Mouse (Mus musculus) embryonic fibroblast, embryonic 13.5 days (primary cell): Measurements from ENCODE around the gene Olfr558. TPM values are rescaled to one million over a fixed set of nuclear protein-coding genes. Genes with fewer than 3 reads are reported as not detected.

Source experiments
- H3K27ac ChIP-seq: 2 replicates; pipeline ENCODE4 v1.5.1; 2012; ENCODE audit warnings: low read length, control low read depth, inconsistent platforms; ENCODE audit not compliant: insufficient read depth
- H3K4me1 ChIP-seq: 2 replicates; pipeline ENCODE4 v1.6.1; 2011; ENCODE audit warnings: low read length; ENCODE audit not compliant: control insufficient read depth, insufficient read depth
- H3K4me3 ChIP-seq: 2 replicates; pipeline ENCODE4 v1.5.1; 2011; ENCODE audit warnings: mild to moderate bottlenecking, control low read depth, low read length; ENCODE audit not compliant: insufficient read depth
- CTCF ChIP-seq: IDR thresholded peaks from 2 replicates; pipeline ENCODE4 v1.5.1; 2011; ENCODE audit warnings: mild to moderate bottlenecking, control low read depth, low read length, moderate library complexity, borderline replicate concordance; ENCODE audit not compliant: insufficient read depth
- POLR2A ChIP-seq: IDR thresholded peaks from 2 replicates; pipeline ENCODE4 v1.6.1; 2011; ENCODE audit warnings: low read depth, mild to moderate bottlenecking, control low read depth, low read length, moderate library complexity
- polyA plus RNA-seq: library from polyadenylated mRNA; stranded (reverse); fragments of >200 nt; gene quantifications from 2 replicates; pipeline ENCODE4 v1.2.4, GENCODE M21; 2011; ENCODE audit warnings: low read depth; ENCODE audit not compliant: missing spikeins, insufficient read length

The Olfr558 gene
- polyA plus RNA-seq, 1 experiment = not detected

GRCm38 (mm10) chr7:102727391-102727790, 25.4 kb downstream of the Olfr558 start, which contains the start of gene Olfr559:
TSS of gene Olfr559 (minus strand) at chr7:102727491.
- no peak for TF ChIP-seq CTCF
- no peak for TF ChIP-seq POLR2A

GRCm38 (mm10) chr7:102733793-102734192, 31.8 kb downstream of the Olfr558 start:
- Histone ChIP-seq H3K4me3 (no peak overlapping the region), H3K4me1 (no peaks in the 10 kb centered on the region), H3K27ac (no peak overlapping the region)
- no peak for TF ChIP-seq POLR2A
- TF ChIP-seq CTCF = no peak

More at GRCm38 (mm10) chr7:102727391-102727790, 25.4 kb downstream of the Olfr558 start, which contains the start of gene Olfr559:
- Histone ChIP-seq H3K4me1 (no peaks in the 10 kb centered on the region), H3K4me3 (no peak within 1 kb of the TSS), H3K27ac (no peak within 1 kb of the TSS)

DNA sequence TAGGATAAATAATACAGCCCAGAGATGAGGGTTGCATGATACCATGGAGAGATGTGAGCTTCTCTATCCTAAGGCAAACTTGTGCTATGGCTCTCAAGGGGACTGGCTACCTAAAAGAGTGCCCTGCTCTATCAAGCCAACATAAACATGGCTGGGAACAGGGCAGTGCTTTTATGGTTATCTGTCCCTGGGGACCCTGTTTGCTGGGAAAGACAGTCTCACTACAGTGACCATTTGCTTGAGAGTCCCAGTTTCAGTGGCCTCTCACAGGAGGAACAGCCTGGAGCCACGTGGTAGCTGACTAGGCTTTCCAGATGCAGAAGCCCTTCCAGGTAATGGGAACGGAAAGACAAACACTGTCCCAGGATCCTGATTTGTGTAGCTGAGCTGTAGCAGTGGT, 35.7 kb downstream of the Olfr558 start:
- H3K4me1 ChIP-seq = no peaks in the 10 kb centered on the region
- H3K4me3 ChIP-seq = no peak overlapping the region
- TF ChIP-seq POLR2A (no peak), CTCF (no peak)
- no peak overlapping the region for H3K27ac ChIP-seq

DNA sequence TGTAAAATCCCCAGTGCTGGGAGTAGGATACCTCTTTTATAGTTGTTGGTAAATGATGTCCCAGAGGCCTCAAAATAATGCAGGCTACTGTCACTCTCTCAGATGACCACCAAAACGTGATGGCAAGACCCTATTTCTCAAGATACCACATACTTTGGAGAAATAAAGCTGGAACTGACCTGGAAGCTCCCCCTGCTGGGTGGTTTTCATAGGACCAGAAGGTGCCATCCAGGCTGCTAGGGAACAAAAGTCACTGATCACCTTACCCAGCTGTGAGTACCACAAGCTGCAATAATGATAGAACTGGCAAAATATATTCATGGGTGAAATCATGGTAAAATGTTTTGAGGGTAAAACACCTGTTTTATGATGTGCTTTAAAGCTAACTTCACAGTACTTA, 50.1 kb downstream of the Olfr558 start:
- no peaks in the 10 kb centered on the region for H3K4me1 ChIP-seq
- no peak overlapping the region for H3K27ac ChIP-seq
- no peak overlapping the region for H3K4me3 ChIP-seq
- TF ChIP-seq POLR2A = no peak
- no peak for TF ChIP-seq CTCF

GRCm38 (mm10) chr7:102759266-102759665, 57.3 kb downstream of the Olfr558 start, which contains the start of the genes Olfr560 and Olfr78:
TSS of gene Olfr560 (minus strand) at chr7:102759366.
TSS of gene Olfr78 (minus strand) at chr7:102759471.
- TF ChIP-seq POLR2A (no peak), CTCF (no peak)
- Histone ChIP-seq H3K4me3 (no peak within 1 kb of the TSS), H3K27ac (no peak within 1 kb of the TSS), H3K4me1 (no peaks in the 10 kb centered on the region)

Other genes with a start within 250 kb of the Olfr558 start
- not detected in 2 replicates for gene Olfr543, start 220.5 kb upstream of the Olfr558 start, polyA plus RNA-seq
- not detected in 2 replicates for gene Olfr544, start 213.9 kb upstream of the Olfr558 start, polyA plus RNA-seq
- not detected in 2 replicates for gene Olfr545, start 202.6 kb upstream of the Olfr558 start, polyA plus RNA-seq
- not detected in 2 replicates for gene Olfr547, start 167.5 kb upstream of the Olfr558 start, polyA plus RNA-seq
- not detected in 2 replicates for gene Olfr548-ps1, start 161.3 kb upstream of the Olfr558 start, polyA plus RNA-seq
- gene Olfr549, start 152.3 kb upstream of the Olfr558 start, polyA plus RNA-seq = not detected in 2 replicates
- gene Trim21, start 136.7 kb upstream of the Olfr558 start, polyA plus RNA-seq = 8.4 and 8.8 TPM in 2 replicates
- not detected in 2 replicates for gene Olfr550, start 130.8 kb upstream of the Olfr558 start, polyA plus RNA-seq
- gene Olfr551, start 110.3 kb upstream of the Olfr558 start, polyA plus RNA-seq = not detected in 2 replicates
- not detected in 2 replicates for gene Olfr552, start 104.4 kb upstream of the Olfr558 start, polyA plus RNA-seq
- not detected in 2 replicates for gene Olfr553, start 84.0 kb upstream of the Olfr558 start, polyA plus RNA-seq
- not detected in 2 replicates for gene Olfr554, start 63.8 kb upstream of the Olfr558 start, polyA plus RNA-seq
- gene Olfr555, start 43.4 kb upstream of the Olfr558 start, polyA plus RNA-seq = not detected in 2 replicates
- not detected in 2 replicates for gene Olfr556, start 37.3 kb upstream of the Olfr558 start, polyA plus RNA-seq
- 10.0 and 10.6 TPM in 2 replicates for gene Trim68, start 14.9 kb upstream of the Olfr558 start, polyA plus RNA-seq
- not detected in 2 replicates for gene Olfr557, start 6.3 kb upstream of the Olfr558 start, polyA plus RNA-seq
- gene Olfr33, start 16.9 kb downstream of the Olfr558 start, polyA plus RNA-seq = not detected in 2 replicates
- gene Olfr559, start 25.3 kb downstream of the Olfr558 start, polyA plus RNA-seq = not detected in 2 replicates
- not detected in 2 replicates for gene Olfr560, start 57.2 kb downstream of the Olfr558 start, polyA plus RNA-seq
- not detected in 2 replicates for gene Olfr78, start 57.3 kb downstream of the Olfr558 start, polyA plus RNA-seq
- gene Olfr561, start 69.0 kb downstream of the Olfr558 start, polyA plus RNA-seq = not detected in 2 replicates
- gene Olfr564, start 101.3 kb downstream of the Olfr558 start, polyA plus RNA-seq = not detected in 2 replicates
- gene Olfr566, start 156.6 kb downstream of the Olfr558 start, polyA plus RNA-seq = not detected in 2 replicates
- gene Olfr568, start 174.9 kb downstream of the Olfr558 start, polyA plus RNA-seq = not detected in 2 replicates
- gene Olfr569, start 188.7 kb downstream of the Olfr558 start, polyA plus RNA-seq = not detected in 2 replicates
- not detected in 2 replicates for gene Olfr570, start 192.4 kb downstream of the Olfr558 start, polyA plus RNA-seq
- 0.21 TPM in 1 of 2 replicates, not detected in the other for gene Olfr571, start 215.3 kb downstream of the Olfr558 start, polyA plus RNA-seq
- not detected in 2 replicates for gene Olfr572, start 222.2 kb downstream of the Olfr558 start, polyA plus RNA-seq
- gene Olfr573-ps1, start 240.4 kb downstream of the Olfr558 start, polyA plus RNA-seq = not detected in 2 replicates
- not detected in 2 replicates for gene Olfr574, start 246.3 kb downstream of the Olfr558 start, polyA plus RNA-seq